Mouse (Mus musculus): Measurements from ENCODE around the gene Kng1. TPM values are rescaled to one million over a fixed set of nuclear protein-coding genes. Genes with fewer than 3 reads are reported as not detected.
"Not testable (repeated sequence)": the region's sequence is repeated elsewhere in the genome, so short reads cannot be mapped to it uniquely, and the experiment has no call there.

Kng1 gene
- not detected for total RNA-seq (2021)

DNA sequence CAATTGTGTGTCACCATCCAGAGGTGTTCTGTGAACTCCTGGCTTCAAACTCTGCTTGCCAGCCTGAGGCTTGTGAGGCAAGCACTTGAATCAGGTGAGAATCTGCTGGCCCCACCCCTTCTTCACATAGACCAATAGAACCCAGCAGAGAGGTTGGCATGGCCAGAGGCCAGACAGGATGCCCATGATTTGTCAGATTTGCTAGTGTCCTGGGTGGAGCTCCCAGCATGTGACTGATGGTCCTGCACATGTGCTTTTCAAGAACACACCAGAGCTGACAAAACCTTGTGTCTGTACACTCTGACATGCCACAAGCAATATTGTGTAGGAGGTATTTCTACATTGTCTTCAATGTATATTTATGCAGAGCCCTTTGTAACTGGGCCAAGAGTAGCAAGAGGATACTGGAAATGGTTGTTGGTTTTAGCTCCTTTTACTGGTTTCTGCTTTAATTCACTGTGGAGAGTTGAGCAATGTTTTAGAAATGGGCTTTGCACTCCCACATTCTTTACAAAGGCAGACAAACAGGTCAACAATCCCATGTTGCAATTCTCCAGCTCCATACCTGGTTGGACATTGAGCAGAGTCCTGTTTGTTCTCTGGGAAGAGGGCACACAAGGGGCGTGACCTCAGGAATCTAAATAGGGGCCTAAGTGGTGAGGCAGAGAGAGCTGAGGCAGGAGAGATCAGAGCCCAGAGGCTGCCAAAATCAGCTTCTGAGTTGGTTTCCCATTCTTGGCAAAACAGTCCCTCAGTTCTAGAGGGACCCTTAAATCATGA lies at the start of gene Kng1:
Gene Kng1 (plus strand): TSS at position 198 of the 780 bp plus-strand sequence.
- DNase-seq (ENCODE audit: low spot score in 2 of 2); intact Hi-C loops (cut with DNase I): not testable (repeated sequence)

DNA sequence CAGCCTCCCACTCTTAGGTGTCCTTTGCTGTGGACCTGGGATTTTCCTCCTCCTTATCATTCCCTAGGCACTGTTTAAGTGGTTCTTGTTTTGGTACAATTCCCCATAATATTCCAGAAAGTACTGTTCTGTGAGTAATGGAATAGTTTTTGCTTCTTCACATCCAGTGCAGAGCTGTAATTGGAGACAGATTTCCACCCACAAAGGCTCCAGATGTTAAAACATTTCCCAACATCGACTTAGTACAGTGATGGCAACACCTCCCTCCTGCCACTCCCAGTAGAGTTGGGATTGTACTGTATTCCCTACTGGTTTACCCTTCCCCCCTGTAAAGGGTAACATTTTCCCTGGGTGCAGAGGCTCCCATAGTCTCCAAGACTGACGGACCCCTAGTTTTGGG lies 43.9 kb upstream of the Kng1 start:
- DNase-seq (ENCODE audit: low spot score in 2 of 2): not testable (repeated sequence)
- intact Hi-C loops (cut with DNase I): loop anchor here (10.0 kb wide), 1 partner anchor 51 kb away; no protein-coding TSS in a partner anchor

DNA sequence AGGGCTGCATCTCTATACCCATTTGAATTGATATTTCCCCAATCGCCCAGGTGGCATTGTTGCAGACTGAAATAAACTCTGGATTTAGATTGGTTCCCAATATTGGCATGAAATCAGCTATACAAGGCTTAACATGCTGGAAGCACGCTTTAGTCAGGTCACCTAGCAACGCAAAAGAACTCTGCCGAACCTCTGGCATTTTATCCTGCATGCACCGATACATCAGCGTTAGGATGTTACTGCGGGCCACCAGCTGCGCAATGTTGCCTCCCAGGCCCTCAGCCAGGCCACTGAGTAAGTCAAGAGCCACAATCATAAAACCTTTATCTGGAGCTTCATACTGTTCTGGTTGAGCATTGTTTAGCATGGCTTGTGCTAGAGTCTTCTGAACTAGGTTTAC lies 43.0 kb upstream of the Kng1 start:
- peak in 1 of 2 experiments; percentile 2 for DNase-seq (ENCODE audit: low spot score in 2 of 2)
- intact Hi-C loops (cut with DNase I): loop anchor here (10.0 kb wide), 1 partner anchor 50 kb away; no protein-coding TSS in a partner anchor

DNA sequence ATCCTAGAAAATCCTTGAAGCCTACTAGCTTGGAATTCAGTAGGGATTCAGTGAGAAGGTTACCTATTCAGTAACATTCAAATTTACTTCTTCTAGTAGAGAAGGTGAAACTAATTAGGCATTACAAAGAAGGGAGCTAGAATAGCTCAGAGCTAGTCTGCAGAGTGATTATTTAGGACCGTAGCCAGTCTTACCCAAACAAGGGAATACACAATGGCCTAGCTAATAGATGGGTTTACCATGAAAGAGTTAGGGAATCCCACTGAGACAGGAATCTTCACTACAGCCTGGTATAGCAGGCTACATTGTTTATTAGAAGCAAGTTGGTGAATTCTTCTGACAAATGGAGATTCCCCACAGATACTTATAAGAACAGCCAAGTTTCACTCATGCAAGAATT lies 37.1 kb upstream of the Kng1 start:
- intact Hi-C loops (cut with DNase I); DNase-seq (ENCODE audit: low spot score in 2 of 2): not testable (repeated sequence)

DNA sequence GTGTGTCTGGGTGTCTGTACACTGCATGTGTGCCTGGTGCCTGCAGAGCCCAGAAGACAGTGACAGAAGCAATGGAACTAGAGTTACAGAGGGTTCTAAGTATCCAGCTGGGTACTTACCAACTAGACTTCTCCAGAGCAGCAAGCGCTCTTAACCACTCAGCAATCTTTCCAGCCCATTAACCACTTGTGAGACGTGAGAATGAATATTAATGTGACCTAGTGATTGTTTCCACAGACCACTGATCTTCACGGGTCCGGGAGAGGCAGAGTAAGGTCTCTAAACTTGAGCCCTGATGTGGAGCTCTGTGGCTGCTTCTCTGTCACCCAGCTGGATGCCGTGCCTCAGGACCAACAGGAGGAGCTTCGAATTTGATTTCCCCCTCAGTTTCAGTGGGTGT lies 32.6 kb upstream of the Kng1 start:
- DNase-seq (ENCODE audit: low spot score in 2 of 2): no peak
- intact Hi-C loops (cut with DNase I): no loop called here

DNA sequence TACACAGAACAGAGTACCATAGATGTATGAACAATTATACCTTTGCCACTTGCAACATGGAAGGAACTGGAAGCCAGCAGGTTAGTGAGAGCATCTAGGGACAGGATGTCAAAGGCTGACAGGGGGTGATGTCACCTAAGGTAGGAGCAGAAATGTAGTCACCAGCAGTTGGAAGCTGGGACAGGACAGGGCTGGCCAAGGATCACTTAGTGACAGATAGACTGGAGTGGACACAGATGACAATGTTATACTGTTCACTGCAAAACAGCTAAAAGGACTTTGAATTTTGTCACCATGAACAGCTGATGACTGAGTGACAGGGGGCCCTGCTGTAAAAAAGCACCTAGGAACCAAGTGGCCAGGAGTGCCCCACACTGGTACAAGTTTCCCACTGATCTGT lies 31.1 kb upstream of the Kng1 start:
- intact Hi-C loops (cut with DNase I): no loop called here
- no peak for DNase-seq (ENCODE audit: low spot score in 2 of 2)

DNA sequence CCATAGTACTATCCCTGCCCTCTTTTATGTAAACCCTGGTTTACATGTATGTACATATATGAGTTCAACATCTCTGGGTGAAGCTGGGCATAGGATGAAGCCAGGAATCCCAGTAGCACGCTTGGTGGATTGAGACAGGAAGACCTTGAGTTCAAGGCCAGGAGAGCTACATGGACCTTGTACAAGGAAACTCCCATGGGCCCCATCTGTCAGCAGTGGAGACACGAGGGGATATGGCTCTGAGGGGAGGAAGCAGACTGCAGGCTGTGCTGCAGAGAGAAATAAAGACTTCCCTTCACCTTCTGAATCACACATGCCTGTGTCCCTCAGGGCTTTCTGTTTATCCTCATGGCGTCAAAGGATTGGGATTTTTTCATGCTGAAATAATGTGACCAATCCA lies 30.3 kb upstream of the Kng1 start:
- DNase-seq (ENCODE audit: low spot score in 2 of 2); intact Hi-C loops (cut with DNase I): not testable (repeated sequence)

DNA sequence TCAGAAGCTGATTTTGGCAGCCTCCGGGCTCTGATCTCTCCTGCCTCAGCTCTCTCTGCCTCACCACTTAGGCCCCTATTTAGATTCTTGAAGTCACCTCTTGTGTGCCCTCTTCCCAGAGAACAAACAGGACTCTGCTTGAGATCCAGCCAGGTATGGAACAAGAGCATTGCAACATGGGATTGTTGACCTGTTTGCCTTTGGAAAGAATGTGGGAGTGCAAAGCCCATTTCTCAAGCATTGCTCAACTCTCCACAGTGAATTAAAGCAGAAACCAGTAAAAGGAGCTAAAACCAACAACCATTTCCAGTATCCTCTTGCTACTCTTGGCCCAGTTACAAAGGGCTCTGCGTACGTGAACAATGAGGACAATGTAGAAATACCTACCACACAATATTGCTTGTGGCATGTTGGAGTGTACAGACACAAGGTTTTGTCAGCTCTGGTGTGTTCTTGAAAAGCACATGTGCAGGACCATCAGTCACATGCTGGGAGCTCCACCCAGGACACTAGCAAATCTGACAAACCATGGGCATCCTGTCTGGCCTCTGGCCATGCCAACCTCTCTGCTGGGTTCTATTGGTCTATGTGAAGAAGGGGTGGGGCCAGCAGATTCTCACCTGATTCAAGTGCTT lies 28.6 kb upstream of the Kng1 start, which contains the start of gene Kng2:
Gene Kng2 (minus strand): TSS at position 517 of the 635 bp plus-strand sequence.
- DNase-seq (ENCODE audit: low spot score in 2 of 2); intact Hi-C loops (cut with DNase I): not testable (repeated sequence)

DNA sequence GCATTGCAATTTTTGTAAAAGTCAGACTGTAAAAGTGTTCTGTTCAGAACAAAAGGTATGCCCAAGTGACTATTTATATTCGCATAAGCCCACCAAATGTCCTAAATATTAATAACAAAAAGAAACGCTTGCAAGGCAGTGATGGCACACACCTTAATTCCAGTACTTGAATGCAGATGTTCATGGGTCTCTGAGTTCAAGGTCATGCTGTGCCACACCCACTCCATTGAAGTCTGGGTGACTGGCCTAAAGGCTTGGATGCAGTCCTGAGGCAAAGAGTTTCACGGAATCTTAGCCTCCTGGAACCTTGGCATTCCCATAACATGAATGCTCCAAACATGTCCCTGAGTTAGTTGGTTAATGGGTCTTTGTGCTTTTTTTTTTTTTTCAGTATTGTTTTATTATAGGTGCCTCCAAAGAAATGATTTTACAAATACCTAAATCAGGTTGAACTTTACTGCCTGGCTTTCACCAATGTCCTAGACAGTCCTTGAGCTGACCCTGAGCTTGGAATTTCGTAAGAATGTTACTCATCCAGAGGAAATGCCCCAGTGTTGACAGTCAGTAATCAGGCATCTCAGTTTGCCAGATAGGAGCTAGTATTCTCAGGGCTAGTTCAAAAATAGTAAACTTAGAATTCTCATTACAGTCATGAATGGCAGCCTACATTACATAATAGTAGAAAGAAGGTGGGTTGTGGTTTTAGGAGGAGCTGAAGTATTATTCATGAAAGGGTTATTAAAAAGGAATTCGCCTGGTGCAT lies 26.8 kb upstream of the Kng1 start:
- intact Hi-C loops (cut with DNase I): no loop called here
- DNase-seq (ENCODE audit: low spot score in 2 of 2): no peak

DNA sequence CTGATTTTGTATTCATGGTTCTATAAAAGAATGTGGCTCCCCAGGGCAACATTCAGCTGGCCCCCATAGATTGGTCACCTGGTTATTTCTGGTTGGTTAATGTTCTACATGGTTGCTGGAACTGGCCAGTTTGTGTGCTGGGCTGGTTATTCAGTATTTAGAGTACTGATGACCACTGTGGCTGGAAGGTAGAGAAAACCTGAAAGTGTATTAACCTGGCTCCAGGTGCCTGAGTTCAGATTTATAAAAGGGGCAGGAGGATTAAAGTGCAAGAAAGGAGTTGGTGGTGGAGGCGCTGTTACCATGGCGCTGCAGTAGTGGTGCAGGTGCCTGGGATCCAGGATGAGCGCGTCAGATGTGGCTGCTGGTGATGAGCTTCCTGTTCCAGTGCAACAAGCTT lies 24.0 kb upstream of the Kng1 start:
- no peak for DNase-seq (ENCODE audit: low spot score in 2 of 2)
- intact Hi-C loops (cut with DNase I): no loop called here

DNA sequence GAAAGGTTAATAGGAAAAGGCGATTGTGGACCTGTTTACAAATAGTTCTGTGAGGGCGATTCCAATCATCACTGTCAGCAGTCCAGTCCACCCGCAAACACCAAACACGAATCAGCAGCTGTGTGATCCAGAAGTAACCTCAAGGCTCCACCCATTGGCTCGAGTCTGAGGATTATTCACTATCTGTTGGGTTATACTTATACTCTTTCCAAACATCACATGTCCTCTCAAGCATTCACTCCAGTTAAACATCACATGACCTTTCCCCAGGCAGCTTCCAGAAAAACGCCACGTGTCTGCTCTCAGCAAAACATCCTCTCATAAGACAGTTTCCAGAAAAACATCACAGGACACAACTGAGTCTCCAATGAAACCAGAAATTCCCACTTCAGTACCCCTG lies 19.9 kb upstream of the Kng1 start:
- no peak for DNase-seq (ENCODE audit: low spot score in 2 of 2)
- intact Hi-C loops (cut with DNase I): no loop called here

DNA sequence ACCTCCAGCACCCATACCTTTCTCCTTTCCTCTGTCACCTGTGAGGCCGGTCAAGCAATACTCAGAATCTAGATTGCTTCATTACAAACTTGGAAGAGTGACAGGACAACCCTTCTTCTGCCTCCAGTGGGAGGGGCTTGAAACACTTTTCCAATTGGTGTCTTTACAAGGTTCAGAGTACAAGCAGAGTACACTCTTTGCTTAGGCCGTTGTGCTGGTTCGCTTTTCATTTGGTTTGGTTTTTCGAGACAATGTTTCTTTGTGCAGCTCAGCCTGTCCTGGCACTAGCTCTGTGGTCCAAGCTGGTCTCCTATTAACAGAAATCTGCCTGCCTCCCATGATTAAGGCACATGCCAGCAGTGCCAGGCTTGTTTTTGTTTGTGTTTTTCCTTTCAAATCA lies 18.4 kb upstream of the Kng1 start:
- intact Hi-C loops (cut with DNase I): no loop called here

DNA sequence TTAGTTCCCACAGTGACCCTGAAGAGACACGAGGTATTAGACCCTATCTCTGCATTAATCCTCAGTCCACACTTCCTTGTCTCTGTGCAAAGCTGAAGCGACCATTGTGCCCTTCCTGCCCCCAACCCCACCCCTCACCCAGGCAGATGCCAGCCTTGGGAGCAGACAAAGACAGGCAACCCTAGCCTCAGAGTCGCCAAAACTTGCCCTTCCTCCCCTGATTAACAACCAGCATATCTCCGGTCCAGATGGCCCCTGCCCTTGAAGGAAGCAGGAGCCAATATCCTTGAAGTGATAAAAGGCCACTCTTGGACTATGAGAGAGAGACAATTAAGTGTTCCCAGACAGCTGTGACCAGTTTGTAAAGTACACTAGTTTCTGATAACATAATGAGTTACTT lies 16.8 kb upstream of the Kng1 start:
- intact Hi-C loops (cut with DNase I): loop anchor here (10.0 kb wide), 1 partner anchor 476 kb away; no protein-coding TSS in a partner anchor
- DNase-seq (ENCODE audit: low spot score in 2 of 2): no peak

More for the DNA sequence above, 18.4 kb upstream of the Kng1 start:
- no peak for DNase-seq (ENCODE audit: low spot score in 2 of 2)

DNA sequence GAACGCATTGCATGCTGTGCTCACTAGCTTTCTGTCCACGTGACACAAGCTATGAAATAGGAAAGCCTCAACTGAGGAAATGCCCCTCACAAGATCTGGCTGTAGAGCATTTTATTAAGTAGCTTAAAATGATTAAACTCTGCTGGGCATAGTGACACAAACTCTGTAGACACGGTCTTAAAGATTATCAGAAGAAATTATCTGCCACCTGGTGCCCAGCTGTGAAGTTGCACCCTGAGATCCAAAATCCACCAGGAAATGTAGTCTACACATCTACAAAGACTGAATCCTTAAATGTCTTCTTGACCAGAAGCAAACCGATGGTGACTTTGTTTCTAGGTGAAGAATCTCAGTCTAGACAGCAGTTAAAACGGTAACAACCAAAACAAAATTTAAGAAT lies 11.3 kb upstream of the Kng1 start:
- DNase-seq (ENCODE audit: low spot score in 2 of 2): peak; percentile 34 to 42
- intact Hi-C loops (cut with DNase I): loop anchor here (1.0 to 10.0 kb wide), 2 partner anchors 170 to 482 kb away; no protein-coding TSS in a partner anchor

DNA sequence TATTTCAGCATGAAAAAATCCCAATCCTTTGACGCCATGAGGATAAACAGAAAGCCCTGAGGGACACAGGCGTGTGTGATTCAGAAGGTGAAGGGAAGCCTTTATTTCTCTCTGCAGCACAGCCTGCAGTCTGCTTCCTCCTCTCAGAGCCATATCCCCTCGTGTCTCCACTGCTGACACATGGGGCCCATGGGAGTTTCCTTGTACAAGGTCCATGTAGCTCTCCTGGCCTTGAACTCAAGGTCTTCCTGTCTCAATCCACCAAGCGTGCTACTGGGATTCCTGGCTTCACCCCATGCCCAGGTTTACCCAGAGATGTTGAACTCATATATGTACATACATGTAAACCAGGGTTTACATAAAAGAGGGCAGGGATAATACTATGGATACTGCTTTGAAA lies 2.0 kb downstream of the Kng1 start:
- intact Hi-C loops (cut with DNase I): loop anchor here (10.0 kb wide), 1 partner anchor 45 kb away; no protein-coding TSS in a partner anchor
- not testable (repeated sequence) for DNase-seq (ENCODE audit: low spot score in 2 of 2)

DNA sequence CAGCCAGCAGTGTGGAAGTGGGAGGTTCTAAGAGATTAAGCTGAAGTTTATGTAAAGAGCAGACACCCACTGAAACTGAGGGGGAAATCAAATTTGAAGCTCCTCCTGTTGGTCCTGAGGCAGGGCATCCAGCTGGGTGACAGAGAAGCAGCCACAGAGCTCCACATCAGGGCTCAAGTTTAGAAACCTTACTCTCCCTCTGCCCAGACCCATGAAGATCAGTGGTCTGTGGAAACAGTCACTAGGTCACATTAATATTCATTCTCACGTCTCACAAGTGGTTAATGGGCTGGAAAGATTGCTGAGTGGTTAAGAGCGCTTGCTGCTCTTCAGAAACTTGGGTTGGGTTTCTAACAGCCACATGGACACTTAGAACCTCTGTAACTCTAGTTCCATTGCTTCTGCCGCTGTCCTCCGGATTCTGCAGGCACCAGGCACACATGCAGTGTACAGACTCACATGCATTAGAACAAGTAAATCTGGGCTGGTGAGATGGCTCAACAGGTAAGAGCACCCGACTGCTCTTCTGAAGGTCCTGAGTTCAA lies 3.2 kb downstream of the Kng1 start:
- intact Hi-C loops (cut with DNase I): loop anchor here (10.0 kb wide), 1 partner anchor 46 kb away; no protein-coding TSS in a partner anchor
- DNase-seq (ENCODE audit: low spot score in 2 of 2): not testable (repeated sequence)

DNA sequence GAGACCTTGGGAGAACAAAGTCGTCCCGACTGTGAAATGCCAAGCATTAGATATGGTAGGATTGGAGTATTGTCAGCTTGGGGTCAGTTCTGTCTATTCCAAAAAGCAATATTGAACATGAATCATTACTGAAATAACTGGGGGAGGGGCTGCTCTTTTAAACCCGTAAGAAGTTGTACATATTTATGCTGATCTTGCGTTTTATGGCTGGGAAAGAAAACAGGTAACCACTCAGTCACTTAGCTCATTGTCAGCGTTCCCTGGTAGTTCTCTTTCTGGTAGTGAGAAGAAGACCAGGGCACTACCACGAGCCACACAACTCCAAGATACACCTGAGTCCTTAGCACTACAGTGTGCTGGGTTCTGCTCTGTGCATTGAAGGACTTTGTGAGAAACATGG lies 19.9 kb downstream of the Kng1 start:
- intact Hi-C loops (cut with DNase I); DNase-seq (ENCODE audit: low spot score in 2 of 2): not testable (repeated sequence)

DNA sequence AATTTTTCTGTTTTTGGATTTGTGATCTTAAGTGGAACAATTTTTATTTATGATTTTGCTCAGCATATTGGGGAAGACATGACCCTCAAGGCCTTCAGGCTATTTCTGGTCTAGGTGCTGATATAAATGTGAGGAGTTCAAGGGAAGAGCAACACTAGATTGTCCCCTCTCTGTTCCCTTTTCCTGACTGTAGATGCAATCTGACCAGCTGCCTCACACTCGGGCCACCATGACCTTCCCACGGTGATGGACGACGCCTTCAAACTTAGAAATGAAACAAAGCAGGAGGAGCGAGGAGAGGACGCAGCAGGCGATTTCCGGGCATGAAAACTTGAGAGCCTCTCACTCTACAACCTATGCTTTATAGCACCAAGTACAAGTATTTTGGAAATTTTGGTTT lies 29.5 kb downstream of the Kng1 start:
- intact Hi-C loops (cut with DNase I): loop anchor here (5.0 kb wide), 1 partner anchor 315 kb away; no protein-coding TSS in a partner anchor
- DNase-seq (ENCODE audit: low spot score in 2 of 2): not testable (repeated sequence)

DNA sequence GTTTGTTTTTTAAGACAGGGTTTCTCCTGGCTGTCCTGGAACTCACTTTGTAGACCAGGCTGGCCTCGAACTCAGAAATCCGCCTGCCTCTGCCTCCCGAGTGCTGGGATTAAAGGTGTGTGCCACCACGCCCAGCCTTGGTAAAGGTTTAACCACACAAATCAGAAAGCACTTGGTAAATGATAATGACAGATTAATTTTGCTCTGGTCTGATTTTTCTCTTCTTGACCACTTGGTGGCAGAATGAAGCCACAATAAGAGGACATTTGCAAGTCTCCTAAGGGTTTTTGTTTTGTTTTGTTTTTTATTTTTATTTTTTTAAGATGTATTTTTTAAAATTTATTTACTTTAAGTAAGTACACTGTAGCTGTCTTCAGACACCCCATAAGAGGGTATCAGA lies 30.0 kb downstream of the Kng1 start:
- intact Hi-C loops (cut with DNase I): loop anchor here (1.0 to 5.0 kb wide), 2 partner anchors 48 to 315 kb away; no protein-coding TSS in a partner anchor

More for the DNA sequence above, 30.0 kb downstream of the Kng1 start:
- not testable (repeated sequence) for DNase-seq (ENCODE audit: low spot score in 2 of 2)

All from left cerebral cortex, postnatal 25 days (tissue).